Mouse (Mus musculus): ENCODE measurements around the gene Adh4. TPM values are rescaled to one million over a fixed set of nuclear protein-coding genes. Genes with fewer than 3 reads are reported as not detected.
"Not testable (repeated sequence)": the region's sequence is repeated elsewhere in the genome, so short reads cannot be mapped to it uniquely, and the experiment has no call there.

Gene Adh4
- not detected in 2 replicates for polyA plus RNA-seq (2012)

- Histone ChIP-seq H3K9me3 (ENCODE audit: control insufficient read depth, low read length) (no peaks in the 10 kb centered on the region), H3K27me3 (ENCODE audit: control insufficient read depth) (no peaks in the 10 kb centered on the region), H3K36me3 (ENCODE audit: control insufficient read depth) (no peaks in the 10 kb centered on the region), H3K4me1 (ENCODE audit: control insufficient read depth) (no peaks in the 10 kb centered on the region), H3K4me3 (replicated peaks) (no peak within 1 kb of the TSS)
- TF ChIP-seq GATA1 (IDR thresholded peaks at IDR 0.05; ENCODE audit: low read length) (no peak), TAL1 (IDR thresholded peaks at IDR 0.05; ENCODE audit: low read length) (no peak)
These were observed at the start of gene Adh4 for GRCm38 (mm10) chr3:138415121-138415690. Gene Adh4 (plus strand): TSS chr3:138415466.

- H3K27me3 ChIP-seq (ENCODE audit: control insufficient read depth) = no peaks in the 10 kb centered on the region
- no peak for TF ChIP-seq GATA1 (IDR thresholded peaks at IDR 0.05; ENCODE audit: low read length)
- no peak for TF ChIP-seq TAL1 (IDR thresholded peaks at IDR 0.05; ENCODE audit: low read length)
- no peaks in the 10 kb centered on the region for H3K36me3 ChIP-seq (ENCODE audit: control insufficient read depth)
- H3K9me3 ChIP-seq (ENCODE audit: control insufficient read depth, low read length) = no peaks in the 10 kb centered on the region
- no peaks in the 10 kb centered on the region for H3K4me1 ChIP-seq (ENCODE audit: control insufficient read depth)
- H3K4me3 ChIP-seq (replicated peaks) = no peak overlapping the region
These were observed 49.1 kb upstream of the Adh4 start for GRCm38 (mm10) chr3:138366181-138366580.

- no peaks in the 10 kb centered on the region for H3K27me3 ChIP-seq (ENCODE audit: control insufficient read depth)
- no peak for TF ChIP-seq GATA1 (IDR thresholded peaks at IDR 0.05; ENCODE audit: low read length)
- no peak for TF ChIP-seq TAL1 (IDR thresholded peaks at IDR 0.05; ENCODE audit: low read length)
- no peaks in the 10 kb centered on the region for H3K36me3 ChIP-seq (ENCODE audit: control insufficient read depth)
- H3K4me1 ChIP-seq (ENCODE audit: control insufficient read depth) = no peaks in the 10 kb centered on the region
- H3K4me3 ChIP-seq (replicated peaks) = no peak overlapping the region
- no peaks in the 10 kb centered on the region for H3K9me3 ChIP-seq (ENCODE audit: control insufficient read depth, low read length)
These were observed 45.7 kb upstream of the Adh4 start for GRCm38 (mm10) chr3:138369546-138369945.

- not testable (repeated sequence) for H3K36me3 ChIP-seq (ENCODE audit: control insufficient read depth); H3K4me1 ChIP-seq (ENCODE audit: control insufficient read depth); H3K4me3 ChIP-seq (replicated peaks); H3K9me3 ChIP-seq (ENCODE audit: control insufficient read depth, low read length); H3K27me3 ChIP-seq (ENCODE audit: control insufficient read depth)
These were observed 45.0 kb upstream of the Adh4 start for GRCm38 (mm10) chr3:138370289-138370688.

- no peak for TF ChIP-seq TAL1 (IDR thresholded peaks at IDR 0.05; ENCODE audit: low read length)
- TF ChIP-seq GATA1 (IDR thresholded peaks at IDR 0.05; ENCODE audit: low read length) = no peak
- H3K9me3 ChIP-seq (ENCODE audit: control insufficient read depth, low read length) = no peaks in the 10 kb centered on the region
- no peak overlapping the region for H3K4me3 ChIP-seq (replicated peaks)
- H3K27me3 ChIP-seq (ENCODE audit: control insufficient read depth) = no peaks in the 10 kb centered on the region
- H3K36me3 ChIP-seq (ENCODE audit: control insufficient read depth) = no peaks in the 10 kb centered on the region
- H3K4me1 ChIP-seq (ENCODE audit: control insufficient read depth) = no peaks in the 10 kb centered on the region
These were observed 41.3 kb upstream of the Adh4 start for GRCm38 (mm10) chr3:138373920-138374319.

GRCm38 (mm10) chr3:138375148-138375547 is 40.1 kb upstream of the Adh4 start:
- Histone ChIP-seq H3K36me3 (ENCODE audit: control insufficient read depth) (no peaks in the 10 kb centered on the region), H3K4me1 (ENCODE audit: control insufficient read depth) (no peaks in the 10 kb centered on the region), H3K9me3 (ENCODE audit: control insufficient read depth, low read length) (no peaks in the 10 kb centered on the region), H3K27me3 (ENCODE audit: control insufficient read depth) (no peaks in the 10 kb centered on the region), H3K4me3 (replicated peaks) (no peak overlapping the region)
- no peak for TF ChIP-seq GATA1 (IDR thresholded peaks at IDR 0.05; ENCODE audit: low read length)
- TF ChIP-seq TAL1 (IDR thresholded peaks at IDR 0.05; ENCODE audit: low read length) = no peak

- Histone ChIP-seq H3K9me3 (ENCODE audit: control insufficient read depth, low read length) (no peaks in the 10 kb centered on the region), H3K27me3 (ENCODE audit: control insufficient read depth) (no peaks in the 10 kb centered on the region), H3K36me3 (ENCODE audit: control insufficient read depth) (no peaks in the 10 kb centered on the region), H3K4me3 (replicated peaks) (no peak overlapping the region), H3K4me1 (ENCODE audit: control insufficient read depth) (no peaks in the 10 kb centered on the region)
- TF ChIP-seq TAL1 (IDR thresholded peaks at IDR 0.05; ENCODE audit: low read length) (no peak), GATA1 (IDR thresholded peaks at IDR 0.05; ENCODE audit: low read length) (no peak)
These were observed 34.1 kb upstream of the Adh4 start for GRCm38 (mm10) chr3:138381133-138381532.

- TF ChIP-seq TAL1 (IDR thresholded peaks at IDR 0.05; ENCODE audit: low read length) (no peak), GATA1 (IDR thresholded peaks at IDR 0.05; ENCODE audit: low read length) (no peak)
- Histone ChIP-seq H3K4me3 (replicated peaks) (no peak overlapping the region), H3K36me3 (ENCODE audit: control insufficient read depth) (no peaks in the 10 kb centered on the region), H3K9me3 (ENCODE audit: control insufficient read depth, low read length) (no peaks in the 10 kb centered on the region), H3K4me1 (ENCODE audit: control insufficient read depth) (no peaks in the 10 kb centered on the region), H3K27me3 (ENCODE audit: control insufficient read depth) (no peaks in the 10 kb centered on the region)
These were observed 28.1 kb upstream of the Adh4 start for GRCm38 (mm10) chr3:138387155-138387554.

- no peaks in the 10 kb centered on the region for H3K36me3 ChIP-seq (ENCODE audit: control insufficient read depth)
- H3K4me3 ChIP-seq (replicated peaks) = no peak overlapping the region
- no peaks in the 10 kb centered on the region for H3K4me1 ChIP-seq (ENCODE audit: control insufficient read depth)
- no peaks in the 10 kb centered on the region for H3K9me3 ChIP-seq (ENCODE audit: control insufficient read depth, low read length)
- no peak for TF ChIP-seq GATA1 (IDR thresholded peaks at IDR 0.05; ENCODE audit: low read length)
- no peak for TF ChIP-seq TAL1 (IDR thresholded peaks at IDR 0.05; ENCODE audit: low read length)
- H3K27me3 ChIP-seq (ENCODE audit: control insufficient read depth) = no peaks in the 10 kb centered on the region
These were observed 10.4 kb upstream of the Adh4 start for GRCm38 (mm10) chr3:138404872-138405271.

GRCm38 (mm10) chr3:138405341-138405740 is 9.9 kb upstream of the Adh4 start:
- Histone ChIP-seq H3K36me3 (ENCODE audit: control insufficient read depth) (no peaks in the 10 kb centered on the region), H3K27me3 (ENCODE audit: control insufficient read depth) (no peaks in the 10 kb centered on the region), H3K4me3 (replicated peaks) (no peak overlapping the region), H3K9me3 (ENCODE audit: control insufficient read depth, low read length) (no peaks in the 10 kb centered on the region), H3K4me1 (ENCODE audit: control insufficient read depth) (no peaks in the 10 kb centered on the region)
- TF ChIP-seq GATA1 (IDR thresholded peaks at IDR 0.05; ENCODE audit: low read length) (no peak), TAL1 (IDR thresholded peaks at IDR 0.05; ENCODE audit: low read length) (no peak)
